Mouse (Mus musculus) heart, embryonic 10.5 days (tissue): ENCODE data around the gene Pebp1. TPM values are rescaled to one million over a fixed set of nuclear protein-coding genes. Genes with fewer than 3 reads are reported as not detected.
A peak's percentile ranks its signal among the peaks of the same experiment; 100 is the strongest.
"Not testable (repeated sequence)": the region's sequence is repeated elsewhere in the genome, so short reads cannot be mapped to it uniquely, and the experiment has no call there.

Experiments
- DNase-seq: peaks from one replicate; pipeline ENCODE4 v3.0.0-alpha.2; 2017; ENCODE audit warnings: low spot score
- H3K27ac ChIP-seq: fragments of 300-500 bp; sonication (generic); 2 replicates; pipeline ENCODE4 v1.5.1; 2016; ENCODE audit warnings: mild to moderate bottlenecking
- H3K27me3 ChIP-seq: fragments of 300-500 bp; sonication (generic); 2 replicates; pipeline ENCODE4 v1.6.1; 2016; ENCODE audit warnings: mild to moderate bottlenecking; ENCODE audit not compliant: poor library complexity, insufficient read depth, severe bottlenecking
- H3K36me3 ChIP-seq: fragments of 300-500 bp; sonication (generic); 2 replicates; pipeline ENCODE4 v1.6.1; 2016; ENCODE audit warnings: mild to moderate bottlenecking, moderate library complexity
- H3K4me1 ChIP-seq: fragments of 300-500 bp; sonication (generic); 2 replicates; pipeline ENCODE4 v1.6.1; 2016; ENCODE audit warnings: mild to moderate bottlenecking
- H3K4me3 ChIP-seq: fragments of 300-500 bp; sonication (generic); 2 replicates; pipeline ENCODE4 v1.5.1; 2016; ENCODE audit warnings: mild to moderate bottlenecking, moderate library complexity
- H3K9me3 ChIP-seq: fragments of 300-500 bp; sonication (generic); 2 replicates; pipeline ENCODE4 v1.6.1; 2016; ENCODE audit warnings: mild to moderate bottlenecking, moderate library complexity
- WGBS: fragments of 180-500 bp; shearing (Covaris S2); methylation state at CpG from one replicate; pipeline ENCODE4 v1.1.7; 2016; 5-methylcytosine and 5-hydroxymethylcytosine counted together
- polyA plus RNA-seq: library from polyadenylated mRNA; unstranded; fragments of >200 nt; fragmentation: Nextera tagmentation; extraction: Ambion mirVana; gene quantifications from 2 replicates; pipeline ENCODE4 v1.2.1, GENCODE M21; 2016

The Pebp1 gene
- polyA plus RNA-seq, 1 experiment from 2014 or later, result 687 TPM

- H3K36me3 ChIP-seq, result no peaks in the 10 kb centered on the region
- H3K27ac ChIP-seq, result peak overlapping the region; percentile 62; the same call in 1 of the 2 replicates
- no peak overlapping the region for H3K4me3 ChIP-seq
- no peaks in the 10 kb centered on the region for H3K27me3 ChIP-seq
- 39% methylated on average over 18 of the region's 18 CpGs for WGBS
- H3K9me3 ChIP-seq, result no peaks in the 10 kb centered on the region
- H3K4me1 ChIP-seq, result peaks cover 15% of the 10 kb centered on the region
- DNase-seq, result no peak
These were observed 16.5 kb upstream of the Pebp1 start for GRCm38 (mm10) chr5:117303691-117304579.

- H3K4me1 ChIP-seq, result peaks cover 15% of the 10 kb centered on the region
- no peaks in the 10 kb centered on the region for H3K36me3 ChIP-seq
These were observed 15.5 kb upstream of the Pebp1 start for GRCm38 (mm10) chr5:117302899-117303298.

GRCm38 (mm10) chr5:117295011-117295410, 7.6 kb upstream of the Pebp1 start:
- no peak for DNase-seq
- WGBS, result 86% methylated on average over 8 of the region's 8 CpGs
- Histone ChIP-seq H3K4me3 (no peak overlapping the region), H3K27ac (no peak overlapping the region), H3K27me3 (no peaks in the 10 kb centered on the region), H3K4me1 (no peaks in the 10 kb centered on the region), H3K9me3 (no peaks in the 10 kb centered on the region), H3K36me3 (no peaks in the 10 kb centered on the region)

More at GRCm38 (mm10) chr5:117302899-117303298, 15.5 kb upstream of the Pebp1 start:
- DNase-seq, result no peak
- Histone ChIP-seq H3K9me3 (no peaks in the 10 kb centered on the region), H3K27ac (no peak overlapping the region), H3K27me3 (no peaks in the 10 kb centered on the region), H3K4me3 (no peak overlapping the region)
- WGBS, result 58% methylated on average over 3 of the region's 3 CpGs

GRCm38 (mm10) chr5:117293776-117294175, 6.4 kb upstream of the Pebp1 start:
- H3K27ac ChIP-seq, DNase-seq, H3K4me1 ChIP-seq, H3K4me3 ChIP-seq, H3K36me3 ChIP-seq, H3K9me3 ChIP-seq, H3K27me3 ChIP-seq: not testable (repeated sequence)
- 82% methylated on average over 3 of the region's 3 CpGs for WGBS

- Histone ChIP-seq H3K36me3 (no peaks in the 10 kb centered on the region), H3K4me1 (peaks cover 8% of the 10 kb centered on the region), H3K9me3 (no peaks in the 10 kb centered on the region), H3K4me3 (no peak overlapping the region), H3K27ac (no peak overlapping the region), H3K27me3 (no peaks in the 10 kb centered on the region)
- no peak for DNase-seq
- 73% methylated on average over 6 of the region's 6 CpGs for WGBS
These were observed 5.1 kb upstream of the Pebp1 start for GRCm38 (mm10) chr5:117292547-117292946.

GRCm38 (mm10) chr5:117291312-117291711, 3.9 kb upstream of the Pebp1 start:
- Histone ChIP-seq H3K9me3 (no peaks in the 10 kb centered on the region), H3K36me3 (no peaks in the 10 kb centered on the region), H3K4me3 (no peak overlapping the region), H3K4me1 (peaks cover 13% of the 10 kb centered on the region), H3K27me3 (no peaks in the 10 kb centered on the region), H3K27ac (no peak overlapping the region)
- WGBS, result 85% methylated on average over 3 of the region's 3 CpGs
- no peak for DNase-seq

- no peak overlapping the region for H3K4me3 ChIP-seq
- peaks cover 9% of the 10 kb centered on the region for H3K36me3 ChIP-seq
- H3K9me3 ChIP-seq, result no peaks in the 10 kb centered on the region
- H3K27me3 ChIP-seq, result no peaks in the 10 kb centered on the region
- no peak overlapping the region for H3K27ac ChIP-seq
- peaks cover 25% of the 10 kb centered on the region for H3K4me1 ChIP-seq
- DNase-seq, result no peak
- 88% methylated on average over 2 of the region's 2 CpGs for WGBS
These were observed 2.7 kb upstream of the Pebp1 start for GRCm38 (mm10) chr5:117290081-117290480.

GRCm38 (mm10) chr5:117289646-117290045, 2.2 kb upstream of the Pebp1 start:
- Histone ChIP-seq H3K27ac (no peak overlapping the region), H3K9me3 (no peaks in the 10 kb centered on the region), H3K27me3 (no peaks in the 10 kb centered on the region), H3K4me1 (peaks cover 29% of the 10 kb centered on the region), H3K36me3 (peaks cover 13% of the 10 kb centered on the region), H3K4me3 (no peak overlapping the region)
- DNase-seq, result no peak

- no peaks in the 10 kb centered on the region for H3K9me3 ChIP-seq
- H3K36me3 ChIP-seq, result peaks cover 42% of the 10 kb centered on the region
- DNase-seq, result no peak
- WGBS, result 47% methylated on average over 3 of the region's 3 CpGs
- peaks cover 31% of the 10 kb centered on the region for H3K4me1 ChIP-seq
- H3K27ac ChIP-seq, result peak overlapping the region; percentile 90
- H3K27me3 ChIP-seq, result no peaks in the 10 kb centered on the region
- peak overlapping the region; percentile 89 for H3K4me3 ChIP-seq
These were observed 1.1 kb downstream of the Pebp1 start for GRCm38 (mm10) chr5:117286286-117286685.

- peaks cover 48% of the 10 kb centered on the region for H3K36me3 ChIP-seq
- DNase-seq, result no peak
- no peak overlapping the region for H3K27ac ChIP-seq
- no peaks in the 10 kb centered on the region for H3K27me3 ChIP-seq
- H3K4me3 ChIP-seq, result no peak overlapping the region
- peaks cover 31% of the 10 kb centered on the region for H3K4me1 ChIP-seq
- WGBS, result 85% methylated on average over 4 of the region's 4 CpGs
- H3K9me3 ChIP-seq, result no peaks in the 10 kb centered on the region
These were observed 2.2 kb downstream of the Pebp1 start for GRCm38 (mm10) chr5:117285266-117285665.

- Histone ChIP-seq H3K27ac (no peak overlapping the region), H3K27me3 (no peaks in the 10 kb centered on the region), H3K4me3 (no peak overlapping the region), H3K4me1 (peaks cover 36% of the 10 kb centered on the region), H3K9me3 (no peaks in the 10 kb centered on the region), H3K36me3 (peaks cover 48% of the 10 kb centered on the region)
- no peak for DNase-seq
- 75% methylated on average over 7 of the region's 7 CpGs for WGBS
These were observed 2.7 kb downstream of the Pebp1 start for GRCm38 (mm10) chr5:117284682-117285081.

GRCm38 (mm10) chr5:117284029-117284428, 3.4 kb downstream of the Pebp1 start:
- DNase-seq, result no peak
- Histone ChIP-seq H3K9me3 (no peaks in the 10 kb centered on the region), H3K27ac (no peak overlapping the region), H3K4me3 (no peak overlapping the region), H3K4me1 (peaks cover 43% of the 10 kb centered on the region), H3K27me3 (no peaks in the 10 kb centered on the region), H3K36me3 (peaks cover 51% of the 10 kb centered on the region)
- WGBS, result 74% methylated on average over 9 of the region's 9 CpGs

GRCm38 (mm10) chr5:117282360-117282759, 5.1 kb downstream of the Pebp1 start:
- Histone ChIP-seq H3K27me3 (no peaks in the 10 kb centered on the region), H3K9me3 (no peaks in the 10 kb centered on the region), H3K36me3 (peaks cover 55% of the 10 kb centered on the region), H3K4me1 (peaks cover 35% of the 10 kb centered on the region), H3K4me3 (no peak overlapping the region), H3K27ac (no peak overlapping the region)
- 85% methylated on average over 8 of the region's 8 CpGs for WGBS
- DNase-seq, result no peak
